Mouse (Mus musculus): ENCODE results near the gene Fbxo21. TPM values are rescaled to one million over a fixed set of nuclear protein-coding genes. Genes with fewer than 3 reads are reported as not detected.
A peak's percentile ranks its signal among the peaks of the same experiment; 100 is the strongest.

The Fbxo21 gene
- total and polyA plus RNA-seq, 3 experiments, result 10.7 to 19.3 (median 13.7) TPM

DNA sequence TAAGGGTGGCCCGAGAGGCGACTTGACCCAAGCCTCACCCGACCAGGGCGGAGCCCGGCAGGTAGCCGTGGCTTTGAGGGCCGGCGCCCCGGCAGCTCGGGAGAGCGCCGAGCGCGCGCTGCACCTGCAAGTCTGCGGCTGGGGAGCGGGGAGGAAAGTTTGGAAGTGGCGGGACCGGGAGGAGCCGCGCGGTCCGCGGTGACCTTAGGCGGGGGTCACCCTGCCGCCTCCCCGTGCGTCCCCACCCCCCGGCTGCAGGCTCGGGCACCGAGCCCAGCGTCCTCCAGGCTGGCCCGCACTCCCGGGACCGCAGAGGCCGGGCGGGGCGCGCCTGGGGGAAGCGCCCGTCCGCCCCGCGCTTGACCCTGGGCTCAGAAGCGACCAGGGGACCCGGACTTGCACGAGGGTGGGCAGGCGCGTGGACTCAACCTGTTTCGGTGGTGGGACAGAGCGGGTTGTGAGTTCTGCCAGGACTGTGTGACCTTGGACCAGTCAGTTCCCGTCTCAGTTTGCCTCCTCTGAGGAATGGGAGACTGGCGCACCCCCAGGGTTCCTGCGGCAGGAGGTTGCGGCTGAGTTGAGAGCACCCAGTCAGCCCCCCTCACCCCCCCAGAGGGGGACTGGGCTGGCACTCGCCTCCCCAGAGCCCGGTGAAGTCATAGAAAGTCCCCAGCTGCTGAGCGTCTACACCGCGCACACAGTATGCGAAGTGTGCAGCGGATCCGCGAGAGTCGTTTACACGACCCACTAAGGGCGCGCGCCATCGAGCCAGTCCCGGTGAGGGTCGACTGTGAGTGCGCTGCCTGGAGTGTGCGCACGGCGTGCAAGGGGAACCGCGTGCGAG lies 51.9 kb downstream of the Fbxo21 start (continued):
- TF ChIP-seq MXI1 (IDR thresholded peaks at IDR 0.05; ENCODE audit: low read depth, low read length), result no peak

DNA sequence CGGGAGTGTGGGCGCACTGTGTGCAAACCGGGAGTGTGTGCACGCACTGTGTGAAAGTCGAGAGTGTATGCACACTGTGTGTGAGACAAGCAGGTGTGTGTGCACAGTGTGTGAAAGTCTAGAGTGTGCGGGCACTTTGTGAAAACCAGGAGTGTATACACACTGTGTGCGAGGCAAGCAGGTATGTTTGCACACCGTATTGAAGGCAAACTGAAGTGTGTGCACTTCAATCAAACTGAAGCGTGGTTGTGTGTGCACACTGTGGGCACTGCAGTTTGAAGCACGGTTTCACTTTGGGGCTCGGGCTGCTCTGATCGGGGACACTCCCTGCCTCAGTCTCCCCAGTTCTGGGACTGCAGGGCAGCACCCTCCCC lies 52.5 kb downstream of the Fbxo21 start:
- H3K4me1 ChIP-seq (ENCODE audit: control insufficient read depth in 1 of 2, insufficient read depth in 2 of 2), result peaks cover 9 to 26% of the 10 kb centered on the region in 2 experiments
- no peak for TF ChIP-seq MYC (IDR thresholded peaks at IDR 0.05; ENCODE audit: low read depth, low read length)
- TF ChIP-seq RCOR1 (conservative IDR thresholded peaks at IDR 0.05; ENCODE audit: low read depth, low read length), result no peak
- TF ChIP-seq USF2 (conservative IDR thresholded peaks at IDR 0.05; ENCODE audit: low read depth, low read length), result no peak
- TF ChIP-seq BHLHE40 (IDR thresholded peaks at IDR 0.05; ENCODE audit: low read depth, low read length), result no peak
- TF ChIP-seq E2F4 (IDR thresholded peaks at IDR 0.05; ENCODE audit: insufficient replicate concordance, low read depth, low read length), result no peak
- no peak for TF ChIP-seq NELFE (IDR thresholded peaks at IDR 0.05; ENCODE audit: low read depth, low read length)
- TF ChIP-seq JUN (IDR thresholded peaks at IDR 0.05; ENCODE audit: insufficient read depth, low read depth, low read length), result no peak
- TF ChIP-seq EP300 (IDR thresholded peaks at IDR 0.05; ENCODE audit: low read length), result no peak
- no peak for TF ChIP-seq HCFC1 (IDR thresholded peaks at IDR 0.05; ENCODE audit: low read depth, low read length)
- TF ChIP-seq ZKSCAN1 (IDR thresholded peaks at IDR 0.05; ENCODE audit: borderline replicate concordance, low read depth, low read length), result no peak
- no peak for TF ChIP-seq POLR2AphosphoS2 (IDR thresholded peaks at IDR 0.05; ENCODE audit: low read depth, low read length)
- no peak for TF ChIP-seq MAX (IDR thresholded peaks at IDR 0.05; ENCODE audit: low read length)
- no peak for TF ChIP-seq TCF12 (IDR thresholded peaks at IDR 0.05; ENCODE audit: low read depth, low read length)
- TF ChIP-seq ELF1 (IDR thresholded peaks at IDR 0.05; ENCODE audit: low read depth, low read length), result no peak
- no peak for TF ChIP-seq USF1 (IDR thresholded peaks at IDR 0.05; ENCODE audit: low read depth, low read length)
- H3K9ac ChIP-seq (ENCODE audit: insufficient read depth, low read depth), result no peak overlapping the region

DNA sequence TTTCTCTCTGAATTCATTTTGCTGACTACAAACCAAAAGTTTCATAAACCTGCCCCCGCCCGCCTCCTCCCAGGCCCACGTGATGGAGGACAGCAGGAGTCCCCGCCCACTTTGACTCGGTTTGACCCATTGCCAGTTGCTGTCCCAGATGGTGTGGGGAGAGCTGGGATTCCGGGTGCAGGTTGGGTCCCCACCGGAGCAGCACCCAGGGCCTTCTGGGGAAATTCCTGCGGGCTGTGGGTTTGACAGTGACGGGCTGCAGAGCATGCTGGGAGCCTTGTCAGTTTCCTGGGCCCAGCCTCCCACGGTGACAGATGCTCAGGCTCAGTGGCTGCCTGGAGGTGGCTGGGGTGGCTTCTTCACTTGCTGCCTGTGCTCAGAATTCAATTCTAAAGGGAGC lies 52.9 kb downstream of the Fbxo21 start:
- H3K9ac ChIP-seq (ENCODE audit: insufficient read depth, low read depth), result no peak overlapping the region
- peaks cover 9 to 26% of the 10 kb centered on the region in 2 experiments for H3K4me1 ChIP-seq (ENCODE audit: control insufficient read depth in 1 of 2, insufficient read depth in 2 of 2)
- peak overlapping the region; percentile 8 to 60 (median 52) for H3K4me3 ChIP-seq (replicated peaks in 1 of 3; ENCODE audit: low read depth in 2 of 3, low read length in 2 of 3, poor library complexity in 1 of 3)
- H3K27ac ChIP-seq (ENCODE audit: insufficient read depth, low read depth), result no peak overlapping the region
- H3K4me2 ChIP-seq (ENCODE audit: insufficient read depth, low read depth, poor library complexity, severe bottlenecking), result peak overlapping the region; percentile 62
- in situ Hi-C loops (cut with MboI; ENCODE audit: low pct_ligation_motif_present, low pct_unique_long_range_greater_than_20kb, low sequenced_read_pairs) (no loop called here), dilution Hi-C loops (cut with MboI; ENCODE audit: extremely low pct_ligation_motif_present, extremely low pct_unique_long_range_greater_than_20kb, low sequenced_read_pairs) (no loop called here)
- H3K79me2 ChIP-seq (replicated peaks; ENCODE audit: control insufficient read depth, extremely low read depth, insufficient read depth, poor library complexity, severe bottlenecking), result no peaks in the 10 kb centered on the region
- no peaks in the 10 kb centered on the region for H3K36me3 ChIP-seq (replicated peaks in 1 of 2; ENCODE audit: control insufficient read depth in 1 of 2, insufficient read depth in 1 of 2, low read length in 1 of 2)
- H3K9me3 ChIP-seq (replicated peaks; ENCODE audit: low read length), result peaks cover 20% of the 10 kb centered on the region
- peaks cover 3% of the 10 kb centered on the region for H3K27me3 ChIP-seq (replicated peaks)
- peak; percentile 66 for DNase-seq (ENCODE audit: extremely low read depth)
- TF ChIP-seq MYC (IDR thresholded peaks at IDR 0.05; ENCODE audit: low read depth, low read length) (no peak), JUND (conservative IDR thresholded peaks at IDR 0.05; ENCODE audit: low read depth, low read length) (no peak), GABPA (IDR thresholded peaks at IDR 0.05; ENCODE audit: insufficient replicate concordance, low read depth, low read length) (no peak), HCFC1 (IDR thresholded peaks at IDR 0.05; ENCODE audit: low read depth, low read length) (peak; percentile 45), USF1 (IDR thresholded peaks at IDR 0.05; ENCODE audit: low read depth, low read length) (peak; percentile 76), NRF1 (IDR thresholded peaks at IDR 0.05; ENCODE audit: low read depth, low read length) (no peak), CHD2 (IDR thresholded peaks at IDR 0.05; ENCODE audit: low read length) (no peak), ZC3H11A (IDR thresholded peaks at IDR 0.05; ENCODE audit: low read depth, low read length) (no peak), MXI1 (IDR thresholded peaks at IDR 0.05; ENCODE audit: low read depth, low read length) (no peak; the same call in 1 of the 2 replicates), SIN3A (IDR thresholded peaks at IDR 0.05; ENCODE audit: low read length) (no peak), UBTF (IDR thresholded peaks at IDR 0.05; ENCODE audit: low read depth, low read length) (no peak), ZNF384 (IDR thresholded peaks at IDR 0.05; ENCODE audit: low read depth, low read length) (no peak), POLR2AphosphoS2 (IDR thresholded peaks at IDR 0.05; ENCODE audit: low read depth, low read length) (no peak), USF2 (conservative IDR thresholded peaks at IDR 0.05; ENCODE audit: low read depth, low read length) (peak; percentile 48; the same call in 1 of the 2 replicates), ETS1 (conservative IDR thresholded peaks at IDR 0.05; ENCODE audit: low read depth, low read length) (0 out of 2 replicates have a peak, but pooled peaks have one; percentile 19), IRF4 (IDR thresholded peaks at IDR 0.05; ENCODE audit: low read depth, low read length) (peak; percentile 34), MAX (IDR thresholded peaks at IDR 0.05; ENCODE audit: low read length) (no peak), ZMIZ1 (IDR thresholded peaks at IDR 0.05; ENCODE audit: low read depth, low read length) (no peak), ZKSCAN1 (IDR thresholded peaks at IDR 0.05; ENCODE audit: borderline replicate concordance, low read depth, low read length) (no peak), POLR2A (IDR thresholded peaks at IDR 0.05; ENCODE audit: low read depth, low read length) (peak; percentile 53)

More for the DNA sequence above, 52.5 kb downstream of the Fbxo21 start:
- no peak for DNase-seq (ENCODE audit: extremely low read depth)
- H3K36me3 ChIP-seq (replicated peaks in 1 of 2; ENCODE audit: control insufficient read depth in 1 of 2, insufficient read depth in 1 of 2, low read length in 1 of 2), result no peaks in the 10 kb centered on the region
- no peaks in the 10 kb centered on the region for H3K79me2 ChIP-seq (replicated peaks; ENCODE audit: control insufficient read depth, extremely low read depth, insufficient read depth, poor library complexity, severe bottlenecking)
- H3K27me3 ChIP-seq (replicated peaks), result peaks cover 3% of the 10 kb centered on the region
- H3K27ac ChIP-seq (ENCODE audit: insufficient read depth, low read depth), result no peak overlapping the region
- peaks cover 20% of the 10 kb centered on the region for H3K9me3 ChIP-seq (replicated peaks; ENCODE audit: low read length)
- H3K4me2 ChIP-seq (ENCODE audit: insufficient read depth, low read depth, poor library complexity, severe bottlenecking), result peak overlapping the region; percentile 62
- H3K4me3 ChIP-seq (replicated peaks in 1 of 3; ENCODE audit: low read depth in 2 of 3, low read length in 2 of 3, poor library complexity in 1 of 3), result peak overlapping the region; percentile 34 to 60 (median 52)
- dilution Hi-C loops (cut with MboI; ENCODE audit: extremely low pct_ligation_motif_present, extremely low pct_unique_long_range_greater_than_20kb, low sequenced_read_pairs), result no loop called here
- in situ Hi-C loops (cut with MboI; ENCODE audit: low pct_ligation_motif_present, low pct_unique_long_range_greater_than_20kb, low sequenced_read_pairs), result no loop called here

All from CH12.LX (cell line).